Mouse (Mus musculus) erythroblast, embryonic 14.5 days (primary cell): ENCODE measurements around the gene Lnx2.

Experiments
- GATA1 ChIP-seq: IDR thresholded peaks from 2 replicates; pipeline ENCODE4 v1.6.1; 2012; ENCODE audit warnings: low read length, inconsistent platforms, mixed read lengths
- TAL1 ChIP-seq: IDR thresholded peaks from 3 replicates; pipeline ENCODE4 v1.6.1; 2012; ENCODE audit warnings: low read length, inconsistent platforms, mixed read lengths

DNA sequence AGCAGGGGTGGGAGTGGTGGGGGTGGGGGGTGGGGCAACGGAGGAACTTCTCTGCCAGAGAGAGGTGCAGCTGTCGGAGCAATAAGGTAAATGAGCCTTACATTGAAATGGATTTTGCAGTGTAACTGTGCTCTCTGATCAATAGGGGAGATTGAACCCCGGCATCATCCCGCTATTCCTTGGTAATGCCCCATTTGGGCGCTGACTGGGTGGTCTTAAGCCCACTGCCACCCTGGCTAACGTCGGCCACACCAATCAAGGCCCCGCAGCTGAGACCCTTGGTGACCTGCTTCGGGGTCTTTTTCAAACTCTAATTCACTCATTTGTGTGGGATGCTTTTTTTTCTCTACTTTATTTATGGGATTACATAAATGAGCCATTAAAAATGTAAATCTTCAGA is 48.4 kb upstream of the Lnx2 start:
- TF ChIP-seq TAL1 (no peak), GATA1 (no peak)
